Mouse (Mus musculus): ENCODE measurements around the gene Pik3r5.

Gene Pik3r5

GRCm38 (mm10) chr11:68431699-68432360, at the start of gene Pik3r5:
TSS of gene Pik3r5 (plus strand) at chr11:68432121.
- DNase-seq (ENCODE audit: low spot score in 2 of 2) = peak; percentile 43 to 56

GRCm38 (mm10) chr11:68383519-68383918, 48.4 kb upstream of the Pik3r5 start:
- no peak for DNase-seq (ENCODE audit: low spot score in 2 of 2)

- DNase-seq (ENCODE audit: low spot score in 2 of 2) = no peak
Observed at GRCm38 (mm10) chr11:68384131-68384530, 47.8 kb upstream of the Pik3r5 start.

- DNase-seq (ENCODE audit: low spot score in 2 of 2) = no peak
Observed at GRCm38 (mm10) chr11:68384592-68385020, 47.3 kb upstream of the Pik3r5 start.

GRCm38 (mm10) chr11:68385021-68385821, 46.7 kb upstream of the Pik3r5 start:
- peak in 1 of 2 experiments; percentile 9 for DNase-seq (ENCODE audit: low spot score in 2 of 2)

- peak in 1 of 2 experiments; percentile 7 for DNase-seq (ENCODE audit: low spot score in 2 of 2)
Observed at GRCm38 (mm10) chr11:68385921-68386588, 45.9 kb upstream of the Pik3r5 start.

GRCm38 (mm10) chr11:68386589-68387440, 45.1 kb upstream of the Pik3r5 start:
- peak in 1 of 2 experiments; percentile 13 for DNase-seq (ENCODE audit: low spot score in 2 of 2)

- DNase-seq (ENCODE audit: low spot score in 2 of 2) = no peak
Observed at GRCm38 (mm10) chr11:68387441-68387760, 44.5 kb upstream of the Pik3r5 start.

- DNase-seq (ENCODE audit: low spot score in 2 of 2) = no peak
Observed at GRCm38 (mm10) chr11:68387971-68388654, 43.8 kb upstream of the Pik3r5 start.

GRCm38 (mm10) chr11:68388655-68389015, 43.3 kb upstream of the Pik3r5 start:
- DNase-seq (ENCODE audit: low spot score in 2 of 2) = no peak

- no peak for DNase-seq (ENCODE audit: low spot score in 2 of 2)
Observed at GRCm38 (mm10) chr11:68389621-68390020, 42.3 kb upstream of the Pik3r5 start.

GRCm38 (mm10) chr11:68390381-68391287, 41.3 kb upstream of the Pik3r5 start:
- DNase-seq (ENCODE audit: low spot score in 2 of 2) = no peak

- DNase-seq (ENCODE audit: low spot score in 2 of 2) = no peak
Observed at GRCm38 (mm10) chr11:68393897-68394490, 37.9 kb upstream of the Pik3r5 start.

- no peak for DNase-seq (ENCODE audit: low spot score in 2 of 2)
Observed at GRCm38 (mm10) chr11:68394749-68395148, 37.2 kb upstream of the Pik3r5 start.

- no peak for DNase-seq (ENCODE audit: low spot score in 2 of 2)
Observed at GRCm38 (mm10) chr11:68395546-68395945, 36.4 kb upstream of the Pik3r5 start.

- no peak for DNase-seq (ENCODE audit: low spot score in 2 of 2)
Observed at GRCm38 (mm10) chr11:68398891-68399547, 32.9 kb upstream of the Pik3r5 start.

- DNase-seq (ENCODE audit: low spot score in 2 of 2) = peak in 1 of 2 experiments; percentile 17
Observed at GRCm38 (mm10) chr11:68399548-68400020, 32.3 kb upstream of the Pik3r5 start.

GRCm38 (mm10) chr11:68400021-68400671, 31.8 kb upstream of the Pik3r5 start:
- peak in 1 of 2 experiments; percentile 15 for DNase-seq (ENCODE audit: low spot score in 2 of 2)
